Mouse (Mus musculus) G1E (cell line): ENCODE data around the gene Nrp2.

Experiments
- CTCF ChIP-seq: IDR thresholded peaks from 2 replicates; pipeline ENCODE4 v1.5.1; 2012; ENCODE audit warnings: low read depth, low read length, inconsistent platforms, mixed read lengths
- GATA1 ChIP-seq: IDR thresholded peaks from 2 replicates; pipeline ENCODE4 v1.6.1; 2012; ENCODE audit warnings: borderline replicate concordance, low read length, inconsistent platforms, mixed read lengths
- POLR2AphosphoS5 ChIP-seq: IDR thresholded peaks from 2 replicates; pipeline ENCODE4 v1.6.1; 2012; ENCODE audit warnings: low read depth, low read length, inconsistent platforms; ENCODE audit not compliant: insufficient replicate concordance
- TAL1 ChIP-seq: conservative IDR thresholded peaks from 2 replicates; pipeline ENCODE4 v1.6.1; 2012; ENCODE audit warnings: low read depth, low read length, inconsistent platforms, mixed read lengths

- no peak for TF ChIP-seq CTCF
- no peak for TF ChIP-seq GATA1
- no peak for TF ChIP-seq POLR2AphosphoS5
- no peak for TF ChIP-seq TAL1
Observed at GRCm38 (mm10) chr1:62780068-62780761, 77.1 kb downstream of the Nrp2 start.
